Mouse (Mus musculus): Measurements from ENCODE around the gene Henmt1.

- TF ChIP-seq CTCF (IDR thresholded peaks at IDR 0.05; ENCODE audit: insufficient read depth, low read length), result no peak
- no peak for TF ChIP-seq POLR2A (IDR thresholded peaks at IDR 0.05; ENCODE audit: borderline replicate concordance, extremely low read depth, low read depth, low read length)
Observed at GRCm38 (mm10) chr3:108986534-108986933, 46.9 kb downstream of the Henmt1 start.
